Mouse (Mus musculus): Measurements from ENCODE around the gene Nemf.
"Not testable (repeated sequence)": the region's sequence is repeated elsewhere in the genome, so short reads cannot be mapped to it uniquely, and the experiment has no call there.

Gene Nemf

GRCm38 (mm10) chr12:69372731-69373331 lies 15.9 kb upstream of the Nemf start:
- peak; percentile 58 to 61 for DNase-seq (ENCODE audit: low spot score in 2 of 2)

- peak; percentile 98 to 100 for DNase-seq (ENCODE audit: low spot score in 2 of 2)
Observed at GRCm38 (mm10) chr12:69371854-69372671, 15.1 kb upstream of the Nemf start, which contains the start of the genes Arf6 and Gm9887. Arf6 (plus strand) TSS chr12:69372150. Gm9887 (minus strand) TSS chr12:69372458.

- DNase-seq (ENCODE audit: low spot score in 2 of 2), result peak in 1 of 2 experiments; percentile 82
Observed at GRCm38 (mm10) chr12:69371421-69371853, 14.5 kb upstream of the Nemf start.

GRCm38 (mm10) chr12:69370936-69371335 lies 14.0 kb upstream of the Nemf start:
- DNase-seq (ENCODE audit: low spot score in 2 of 2), result no peak

GRCm38 (mm10) chr12:69367557-69367956 lies 10.6 kb upstream of the Nemf start:
- DNase-seq (ENCODE audit: low spot score in 2 of 2), result no peak

GRCm38 (mm10) chr12:69366424-69366823 lies 9.5 kb upstream of the Nemf start:
- peak in 1 of 2 experiments; percentile 65 for DNase-seq (ENCODE audit: low spot score in 2 of 2)

GRCm38 (mm10) chr12:69365757-69366156 lies 8.8 kb upstream of the Nemf start:
- DNase-seq (ENCODE audit: low spot score in 2 of 2), result no peak

- peak; percentile 86 to 91 for DNase-seq (ENCODE audit: low spot score in 2 of 2)
Observed at GRCm38 (mm10) chr12:69363899-69364762, 7.2 kb upstream of the Nemf start.

- not testable (repeated sequence) for DNase-seq (ENCODE audit: low spot score in 2 of 2)
Observed at GRCm38 (mm10) chr12:69363110-69363509, 6.1 kb upstream of the Nemf start.

GRCm38 (mm10) chr12:69362388-69362787 lies 5.4 kb upstream of the Nemf start:
- DNase-seq (ENCODE audit: low spot score in 2 of 2), result peak in 1 of 2 experiments; percentile 34

- no peak for DNase-seq (ENCODE audit: low spot score in 2 of 2)
Observed at GRCm38 (mm10) chr12:69361919-69362318, 5.0 kb upstream of the Nemf start.

GRCm38 (mm10) chr12:69360997-69361899 lies 4.3 kb upstream of the Nemf start:
- DNase-seq (ENCODE audit: low spot score in 2 of 2), result peak; percentile 99 to 100

GRCm38 (mm10) chr12:69360655-69360996 lies 3.7 kb upstream of the Nemf start:
- DNase-seq (ENCODE audit: low spot score in 2 of 2), result no peak

- DNase-seq (ENCODE audit: low spot score in 2 of 2), result no peak
Observed at GRCm38 (mm10) chr12:69357300-69357646, 308 bp upstream of the Nemf start.

GRCm38 (mm10) chr12:69351685-69352084 lies 5.3 kb downstream of the Nemf start:
- no peak for DNase-seq (ENCODE audit: low spot score in 2 of 2)

- no peak for DNase-seq (ENCODE audit: low spot score in 2 of 2)
Observed at GRCm38 (mm10) chr12:69349928-69350327, 7.0 kb downstream of the Nemf start.

GRCm38 (mm10) chr12:69333547-69333946 lies 23.4 kb downstream of the Nemf start:
- DNase-seq (ENCODE audit: low spot score in 2 of 2), result peak; percentile 25 to 76

- no peak for DNase-seq (ENCODE audit: low spot score in 2 of 2)
Observed at GRCm38 (mm10) chr12:69332147-69332546, 24.8 kb downstream of the Nemf start.

- DNase-seq (ENCODE audit: low spot score in 2 of 2), result no peak
Observed at GRCm38 (mm10) chr12:69331187-69331586, 25.8 kb downstream of the Nemf start.

GRCm38 (mm10) chr12:69318431-69318830 lies 38.5 kb downstream of the Nemf start:
- no peak for DNase-seq (ENCODE audit: low spot score in 2 of 2)

- no peak for DNase-seq (ENCODE audit: low spot score in 2 of 2)
Observed at GRCm38 (mm10) chr12:69309659-69310058, 47.3 kb downstream of the Nemf start.

Data from spleen, postnatal 10 days (tissue).